ENCODE assay signal across 17 mouse cellular contexts in the genomic region with DNA sequence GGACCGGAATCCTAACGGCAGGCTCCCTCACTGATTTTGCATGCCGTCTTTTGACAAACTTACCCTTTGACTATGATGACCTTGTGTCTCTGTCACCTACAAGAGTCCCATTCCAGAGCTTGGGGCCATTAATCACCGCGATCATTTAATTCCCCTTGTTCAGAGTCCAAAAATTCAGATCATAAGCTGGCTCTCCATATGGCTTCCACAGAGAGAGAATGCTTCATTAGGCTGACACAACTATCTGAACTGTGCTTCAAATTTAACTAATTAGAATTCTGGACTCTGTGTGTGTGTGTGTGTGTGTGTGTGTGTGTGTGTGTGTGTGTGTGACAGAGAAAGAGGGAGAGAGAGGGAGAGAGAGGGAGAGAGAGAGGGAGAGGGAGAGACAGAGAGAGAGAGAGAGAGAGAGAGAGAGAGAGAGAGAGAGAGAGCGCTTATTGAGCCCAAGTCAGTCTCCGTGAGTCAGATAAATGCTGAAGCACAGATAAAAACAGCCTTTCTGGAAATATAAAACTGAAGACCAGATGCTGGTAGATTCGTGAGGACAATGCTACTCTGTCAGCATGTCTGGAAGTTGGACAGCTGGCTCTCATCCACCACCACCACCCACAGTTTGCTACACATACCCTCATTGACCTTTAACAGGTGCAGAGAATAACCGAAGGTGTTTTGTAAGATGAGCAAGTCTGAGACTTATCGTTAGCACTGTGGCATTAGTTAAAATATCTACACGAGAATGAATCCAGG.
DNase-seq lines count a peak whose midpoint lies in the region; ATAC-seq and TF ChIP-seq lines count a peak whose summit lies in the region.
"Had no signal": no experiment of that assay in that cellular context is flagged by ENCODE, and none has a peak within 500 bp of the region (broad histone marks: within the 10 kb centered on the region; RNA-seq: fewer than 3 reads in every experiment).

No protein-coding gene starts in this region.

- H3K9ac ChIP-seq in CH12.LX (ENCODE audit: insufficient read depth, low read depth): no peak overlapping the region
- H3K9ac ChIP-seq: heart, embryonic 13.5 days; liver, embryonic 15.5 days; neural tube, embryonic 12.5 days had no signal

- no peaks in the 10 kb centered on the region for H3K9me3 ChIP-seq in CH12.LX (replicated peaks; ENCODE audit: low read length)
- H3K9me3 ChIP-seq: liver, embryonic 15.5 days; neural tube, embryonic 12.5 days had no signal

- intact Hi-C loops in left cerebral cortex, postnatal 25 days (cut with DNase I): loop anchor here (2.0 kb wide), 1 partner anchor 180 kb away; a partner anchor contains a TSS

- TF ChIP-seq CTCF in CH12.LX (conservative IDR thresholded peaks at IDR 0.05 in 1 of 2, IDR thresholded peaks at IDR 0.05 in 1 of 2; ENCODE audit: low read depth in 2 of 2, low read length in 2 of 2): no peak

- TF ChIP-seq RAD21 in CH12.LX (IDR thresholded peaks at IDR 0.05; ENCODE audit: low read depth, low read length): no peak

- H3K27ac ChIP-seq in CH12.LX (ENCODE audit: insufficient read depth, low read depth): no peak overlapping the region
- H3K27ac ChIP-seq: heart, embryonic 13.5 days; liver, embryonic 15.5 days; neural tube, embryonic 12.5 days had no signal

- peak; percentile 66 for ATAC-seq in frontal cortex, adult (ENCODE audit: low TSS enrichment)
- ATAC-seq: intestine, embryonic 16.5 days had no signal

- in situ Hi-C loops in CH12.LX (cut with MboI; ENCODE audit: low pct_ligation_motif_present, low pct_unique_long_range_greater_than_20kb, low sequenced_read_pairs): no loop called here

- H3K4me3 ChIP-seq in CH12.LX (replicated peaks in 1 of 3; ENCODE audit: low read depth in 2 of 3, low read length in 2 of 3, poor library complexity in 1 of 3): no peak overlapping the region
- H3K4me3 ChIP-seq: heart, embryonic 13.5 days; liver, embryonic 15.5 days; megakaryocyte, embryonic 14.5 days; neural tube, embryonic 12.5 days had no signal

- H3K4me2 ChIP-seq in CH12.LX (ENCODE audit: insufficient read depth, low read depth, poor library complexity, severe bottlenecking): peak overlapping the region; percentile 51
- H3K4me2 ChIP-seq: heart, embryonic 13.5 days; liver, embryonic 15.5 days; neural tube, embryonic 12.5 days had no signal

- H3K27me3 ChIP-seq in CH12.LX (replicated peaks): no peaks in the 10 kb centered on the region
- H3K27me3 ChIP-seq: heart, embryonic 13.5 days; liver, embryonic 15.5 days; megakaryocyte, embryonic 14.5 days; neural tube, embryonic 12.5 days had no signal

- dilution Hi-C loops in CH12.LX (cut with MboI; ENCODE audit: extremely low pct_ligation_motif_present, extremely low pct_unique_long_range_greater_than_20kb, low sequenced_read_pairs): no loop called here

- no peak for TF ChIP-seq POLR2A in CH12.LX (IDR thresholded peaks at IDR 0.05; ENCODE audit: low read depth, low read length)

- no peak for DNase-seq in frontal cortex, postnatal 25 days (ENCODE audit: low spot score in 2 of 2)
- no peak for DNase-seq in CH12.LX (ENCODE audit: extremely low read depth)
- peak; percentile 78 for DNase-seq in cerebellum, adult 9-10 months
- peak; percentile 27 to 47 for DNase-seq in left cerebral cortex, postnatal 25 days (ENCODE audit: low spot score in 2 of 2)
- no peak for DNase-seq in thymus, postnatal 4 days
- no peak for DNase-seq in urinary bladder, postnatal 25 days (ENCODE audit: low spot score)
- DNase-seq in urinary bladder, adult 18-20 months (ENCODE audit: low spot score in 2 of 2): no peak
- DNase-seq: adrenal gland, adult 2 months; B cell, adult 2 months; embryo, embryonic 11 days; thymus, adult 2 months had no signal

- no peak for TF ChIP-seq EP300 in CH12.LX (IDR thresholded peaks at IDR 0.05; ENCODE audit: low read length)

- H3K4me1 ChIP-seq in CH12.LX (ENCODE audit: control insufficient read depth in 1 of 2, insufficient read depth in 2 of 2): peaks cover 0 to 5% of the 10 kb centered on the region in 2 experiments; a peak in 2 of 4 replicates
- H3K4me1 ChIP-seq: heart, embryonic 13.5 days; liver, embryonic 15.5 days; megakaryocyte, embryonic 14.5 days; neural tube, embryonic 12.5 days had no signal

- H3K79me2 ChIP-seq in CH12.LX (replicated peaks; ENCODE audit: control insufficient read depth, extremely low read depth, insufficient read depth, poor library complexity, severe bottlenecking): no peaks in the 10 kb centered on the region

- no peaks in the 10 kb centered on the region for H3K36me3 ChIP-seq in CH12.LX (replicated peaks in 1 of 2; ENCODE audit: control insufficient read depth in 1 of 2, insufficient read depth in 1 of 2, low read length in 1 of 2)
- H3K36me3 ChIP-seq: heart, embryonic 13.5 days; liver, embryonic 15.5 days; neural tube, embryonic 12.5 days had no signal

TF ChIP-seq in CH12.LX, 34 proteins besides CTCF, POLR2A, EP300 and RAD21:
- TF ChIP-seq MXI1 (IDR thresholded peaks at IDR 0.05; ENCODE audit: low read depth, low read length) (no peak), USF1 (IDR thresholded peaks at IDR 0.05; ENCODE audit: low read depth, low read length) (no peak), ZNF384 (IDR thresholded peaks at IDR 0.05; ENCODE audit: low read depth, low read length) (no peak), ELF1 (IDR thresholded peaks at IDR 0.05; ENCODE audit: low read depth, low read length) (no peak), USF2 (conservative IDR thresholded peaks at IDR 0.05; ENCODE audit: low read depth, low read length) (no peak)

Comparison
In these comparisons a context has a peak if more than half of its experiments do, and no peak if none do; other contexts are left out.
1. DNase-seq: peak in cerebellum, adult 9-10 months (single experiment) and left cerebral cortex, postnatal 25 days (2 of 2); none in frontal cortex, postnatal 25 days (0 of 2), CH12.LX (single experiment), thymus, postnatal 4 days (single experiment), urinary bladder, postnatal 25 days (single experiment) and urinary bladder, adult 18-20 months (0 of 2).